Mouse (Mus musculus): ENCODE data around the gene Ncor2. TPM values are rescaled to one million over a fixed set of nuclear protein-coding genes. Genes with fewer than 3 reads are reported as not detected.

Gene Ncor2
- total RNA-seq, 1 experiment = 19.9 TPM

- peak overlapping the region; percentile 24 to 60; a peak in 2 of 4 replicates for H3K4me3 ChIP-seq (ENCODE audit: insufficient read depth in 1 of 2, low read depth in 1 of 2, low read length in 2 of 2, poor library complexity in 1 of 2, severe bottlenecking in 1 of 2)
- H3K27ac ChIP-seq (ENCODE audit: insufficient read depth, low read depth, low read length, poor library complexity, severe bottlenecking) = no peak overlapping the region
- H3K9me3 ChIP-seq (ENCODE audit: control insufficient read depth, insufficient read depth, low read depth, low read length) = no peaks in the 10 kb centered on the region
- no peak for DNase-seq (ENCODE audit: low read depth, low spot score)
- H3K4me1 ChIP-seq (ENCODE audit: control insufficient read depth in 2 of 2, insufficient read depth in 2 of 2, low read length in 2 of 2, poor library complexity in 1 of 2) = peaks cover 0 to 4% of the 10 kb centered on the region in 2 experiments; a peak in 2 of 4 replicates
- H3K9ac ChIP-seq (ENCODE audit: insufficient read depth, low read depth, low read length, poor library complexity, severe bottlenecking) = no peak overlapping the region
- TF ChIP-seq HCFC1 (IDR thresholded peaks at IDR 0.05; ENCODE audit: borderline replicate concordance, insufficient read depth, low read length) (no peak), ZC3H11A (IDR thresholded peaks at IDR 0.05; ENCODE audit: borderline replicate concordance, low read depth, low read length) (no peak), ZNF384 (IDR thresholded peaks at IDR 0.05; ENCODE audit: low read depth, low read length) (no peak), CHD2 (IDR thresholded peaks at IDR 0.05; ENCODE audit: low read depth, low read length) (no peak), MAFK (IDR thresholded peaks at IDR 0.05; ENCODE audit: insufficient read depth, low read depth, low read length) (no peak)
- H3K36me3 ChIP-seq (ENCODE audit: control insufficient read depth, insufficient read depth, low read length, poor library complexity, severe bottlenecking) = no peaks in the 10 kb centered on the region
- in situ Hi-C loops (cut with MboI; ENCODE audit: low sequenced_read_pairs in 2 of 2, unreplicated experiment in 2 of 2) = no loop called here
Measured at GRCm38 (mm10) chr5:125003873-125004255, 175.2 kb downstream of the Ncor2 start.

DNA sequence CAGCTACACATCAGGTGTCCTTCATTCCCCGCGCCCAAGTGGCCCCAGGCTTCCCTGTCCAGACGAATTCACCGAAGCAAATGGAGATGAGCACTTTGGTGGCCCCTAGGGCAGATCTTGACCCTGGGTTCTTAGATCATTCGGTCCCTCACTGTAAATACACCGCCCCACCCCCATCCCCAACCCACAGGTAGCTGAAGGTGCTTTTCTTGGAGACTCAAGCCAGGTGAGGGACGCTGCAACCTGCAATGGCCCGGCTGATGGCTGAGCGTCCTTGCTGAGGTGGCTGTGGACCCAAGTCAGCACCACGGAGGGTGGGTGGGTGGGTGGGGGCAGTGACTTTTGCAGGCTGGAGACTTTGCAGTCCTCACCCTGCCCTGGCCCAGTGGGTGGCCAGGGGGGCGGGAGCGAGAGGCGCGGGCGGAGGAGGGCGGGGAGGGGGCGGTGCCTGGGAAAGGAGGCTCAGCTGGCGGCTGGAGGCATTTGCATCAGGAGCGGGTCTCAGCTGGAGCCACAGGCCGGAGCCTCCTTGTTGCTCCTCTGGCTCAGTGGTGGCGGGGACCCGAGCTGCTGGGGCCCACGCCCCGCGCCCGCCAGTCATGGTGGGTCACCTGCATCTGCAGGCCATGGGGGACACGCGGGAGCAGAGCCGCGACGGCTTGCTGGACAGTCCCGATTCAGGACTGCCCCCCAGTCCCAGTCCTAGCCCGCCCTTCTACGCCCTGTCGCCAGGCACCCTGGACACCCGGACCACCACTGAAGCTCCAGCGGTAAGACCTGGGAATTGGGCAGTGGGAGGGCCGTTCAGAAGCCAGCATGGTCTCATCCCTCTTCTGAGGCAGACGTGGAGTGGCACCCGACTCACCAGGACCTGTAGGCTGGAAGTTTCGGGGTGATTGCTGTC, 175.8 kb downstream of the Ncor2 start, which contains the start of gene Rflna:
Rflna (plus strand) TSS at position 253 of the 904 bp plus-strand sequence.
- H3K27ac ChIP-seq (ENCODE audit: insufficient read depth, low read depth, low read length, poor library complexity, severe bottlenecking) = no peak within 1 kb of the TSS
- DNase-seq (ENCODE audit: low read depth, low spot score) = peak; percentile 69
- H3K4me1 ChIP-seq (ENCODE audit: control insufficient read depth in 2 of 2, insufficient read depth in 2 of 2, low read length in 2 of 2, poor library complexity in 1 of 2) = peaks cover 0 to 4% of the 10 kb centered on the region in 2 experiments; a peak in 2 of 4 replicates
- H3K36me3 ChIP-seq (ENCODE audit: control insufficient read depth, insufficient read depth, low read length, poor library complexity, severe bottlenecking) = no peaks in the 10 kb centered on the region
- no peaks in the 10 kb centered on the region for H3K9me3 ChIP-seq (ENCODE audit: control insufficient read depth, insufficient read depth, low read depth, low read length)
- in situ Hi-C loops (cut with MboI; ENCODE audit: low sequenced_read_pairs in 2 of 2, unreplicated experiment in 2 of 2) = no loop called here
- H3K9ac ChIP-seq (ENCODE audit: insufficient read depth, low read depth, low read length, poor library complexity, severe bottlenecking) = no peak within 1 kb of the TSS
- TF ChIP-seq ZC3H11A (IDR thresholded peaks at IDR 0.05; ENCODE audit: borderline replicate concordance, low read depth, low read length) (no peak), MAFK (IDR thresholded peaks at IDR 0.05; ENCODE audit: insufficient read depth, low read depth, low read length) (no peak), HCFC1 (IDR thresholded peaks at IDR 0.05; ENCODE audit: borderline replicate concordance, insufficient read depth, low read length) (no peak), ZNF384 (IDR thresholded peaks at IDR 0.05; ENCODE audit: low read depth, low read length) (no peak), CHD2 (IDR thresholded peaks at IDR 0.05; ENCODE audit: low read depth, low read length) (no peak)
- peak within 1 kb of the TSS; percentile 24 to 60; a peak in 2 of 4 replicates for H3K4me3 ChIP-seq (ENCODE audit: insufficient read depth in 1 of 2, low read depth in 1 of 2, low read length in 2 of 2, poor library complexity in 1 of 2, severe bottlenecking in 1 of 2)

DNA sequence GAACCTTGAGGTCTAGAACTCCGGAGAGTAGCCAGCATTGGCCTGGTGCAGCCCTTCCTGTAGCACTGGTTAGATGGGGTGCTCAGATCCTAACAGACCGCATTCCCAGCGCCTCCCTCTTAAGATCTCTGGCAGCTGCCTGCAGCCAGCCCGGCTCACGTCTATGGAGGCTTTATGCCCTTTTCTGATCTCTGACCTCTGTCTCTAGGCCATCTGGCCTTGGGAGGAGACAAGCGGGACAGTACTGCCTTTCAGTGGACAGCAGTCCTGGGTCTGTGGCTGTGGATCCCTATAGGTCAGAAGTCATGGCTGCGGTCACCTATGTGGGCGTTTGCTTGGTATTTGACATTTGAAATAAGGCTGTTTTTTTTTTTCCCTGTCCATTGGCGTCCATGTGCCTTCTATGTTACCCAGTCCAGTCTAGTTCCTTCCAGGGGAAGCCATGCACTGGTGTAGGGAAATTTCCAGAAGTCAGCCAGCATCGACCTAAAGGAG, 178.2 kb downstream of the Ncor2 start:
- Histone ChIP-seq H3K9me3 (ENCODE audit: control insufficient read depth, insufficient read depth, low read depth, low read length) (no peaks in the 10 kb centered on the region), H3K36me3 (ENCODE audit: control insufficient read depth, insufficient read depth, low read length, poor library complexity, severe bottlenecking) (no peaks in the 10 kb centered on the region), H3K4me1 (ENCODE audit: control insufficient read depth in 2 of 2, insufficient read depth in 2 of 2, low read length in 2 of 2, poor library complexity in 1 of 2) (peaks cover 0 to 4% of the 10 kb centered on the region in 2 experiments; a peak in 2 of 4 replicates), H3K27ac (ENCODE audit: insufficient read depth, low read depth, low read length, poor library complexity, severe bottlenecking) (no peak overlapping the region), H3K4me3 (ENCODE audit: insufficient read depth in 1 of 2, low read depth in 1 of 2, low read length in 2 of 2, poor library complexity in 1 of 2, severe bottlenecking in 1 of 2) (no peak overlapping the region), H3K9ac (ENCODE audit: insufficient read depth, low read depth, low read length, poor library complexity, severe bottlenecking) (no peak overlapping the region)
- TF ChIP-seq CHD2 (IDR thresholded peaks at IDR 0.05; ENCODE audit: low read depth, low read length) = no peak
- TF ChIP-seq ZNF384 (IDR thresholded peaks at IDR 0.05; ENCODE audit: low read depth, low read length) = no peak
- TF ChIP-seq HCFC1 (IDR thresholded peaks at IDR 0.05; ENCODE audit: borderline replicate concordance, insufficient read depth, low read length) = no peak
- TF ChIP-seq ZC3H11A (IDR thresholded peaks at IDR 0.05; ENCODE audit: borderline replicate concordance, low read depth, low read length) = no peak
- TF ChIP-seq MAFK (IDR thresholded peaks at IDR 0.05; ENCODE audit: insufficient read depth, low read depth, low read length) = no peak
- in situ Hi-C loops (cut with MboI; ENCODE audit: low sequenced_read_pairs in 2 of 2, unreplicated experiment in 2 of 2) = no loop called here
- DNase-seq (ENCODE audit: low read depth, low spot score) = no peak

DNA sequence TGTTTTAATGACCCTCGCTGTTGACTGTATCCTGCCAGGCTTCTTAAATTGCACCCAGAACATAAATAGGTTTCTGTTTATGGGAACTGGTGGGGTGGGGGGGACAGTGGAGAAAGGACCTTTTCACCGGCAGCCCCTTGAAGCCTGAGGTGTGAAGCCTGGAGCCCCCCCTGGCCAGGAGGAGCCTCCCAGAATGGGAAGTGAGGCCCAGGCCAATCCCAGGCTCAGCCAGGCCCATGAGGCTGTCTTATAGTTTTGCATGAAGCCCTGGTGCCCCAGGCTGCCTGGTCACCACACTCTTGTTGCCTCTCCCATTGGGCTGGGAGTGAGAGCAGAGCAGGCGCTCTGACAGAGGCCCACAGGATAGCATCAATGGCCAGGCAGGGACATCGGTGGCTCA, 181.1 kb downstream of the Ncor2 start:
- no peak for DNase-seq (ENCODE audit: low read depth, low spot score)
- no peaks in the 10 kb centered on the region for H3K36me3 ChIP-seq (ENCODE audit: control insufficient read depth, insufficient read depth, low read length, poor library complexity, severe bottlenecking)
- no peak overlapping the region for H3K4me3 ChIP-seq (ENCODE audit: insufficient read depth in 1 of 2, low read depth in 1 of 2, low read length in 2 of 2, poor library complexity in 1 of 2, severe bottlenecking in 1 of 2)
- H3K27ac ChIP-seq (ENCODE audit: insufficient read depth, low read depth, low read length, poor library complexity, severe bottlenecking) = no peak overlapping the region
- no peaks in the 10 kb centered on the region for H3K9me3 ChIP-seq (ENCODE audit: control insufficient read depth, insufficient read depth, low read depth, low read length)
- no peak for TF ChIP-seq MAFK (IDR thresholded peaks at IDR 0.05; ENCODE audit: insufficient read depth, low read depth, low read length)
- TF ChIP-seq HCFC1 (IDR thresholded peaks at IDR 0.05; ENCODE audit: borderline replicate concordance, insufficient read depth, low read length) = no peak
- no peak for TF ChIP-seq ZC3H11A (IDR thresholded peaks at IDR 0.05; ENCODE audit: borderline replicate concordance, low read depth, low read length)
- TF ChIP-seq ZNF384 (IDR thresholded peaks at IDR 0.05; ENCODE audit: low read depth, low read length) = no peak
- no peak for TF ChIP-seq CHD2 (IDR thresholded peaks at IDR 0.05; ENCODE audit: low read depth, low read length)
- peaks cover 0 to 3% of the 10 kb centered on the region in 2 experiments; a peak in 2 of 4 replicates for H3K4me1 ChIP-seq (ENCODE audit: control insufficient read depth in 2 of 2, insufficient read depth in 2 of 2, low read length in 2 of 2, poor library complexity in 1 of 2)
- no peak overlapping the region for H3K9ac ChIP-seq (ENCODE audit: insufficient read depth, low read depth, low read length, poor library complexity, severe bottlenecking)
- in situ Hi-C loops (cut with MboI; ENCODE audit: low sequenced_read_pairs in 2 of 2, unreplicated experiment in 2 of 2) = no loop called here
